Mouse (Mus musculus): ENCODE data around the gene Hmbs. TPM values are rescaled to one million over a fixed set of nuclear protein-coding genes. Genes with fewer than 3 reads are reported as not detected.

Gene Hmbs
- polyA plus RNA-seq, 1 experiment from 2014 or later, result 91.6 TPM

GRCm38 (mm10) chr9:44318826-44319095, 25.3 kb downstream of the Hmbs start:
- no peaks in the 10 kb centered on the region for H3K9me3 ChIP-seq (replicated peaks)
- peak overlapping the region; percentile 97 for H3K4me3 ChIP-seq
- H3K27ac ChIP-seq, result no peak overlapping the region
- H3K36me3 ChIP-seq (ENCODE audit: poor library complexity, severe bottlenecking), result peaks cover 34% of the 10 kb centered on the region
- 31% methylated on average over 3 of the region's 3 CpGs for WGBS
- ATAC-seq, result no peak
- H3K27me3 ChIP-seq, result no peaks in the 10 kb centered on the region
- H3K4me1 ChIP-seq, result peaks cover 33% of the 10 kb centered on the region
- H3K9ac ChIP-seq, result peak overlapping the region; percentile 93
- H3K4me2 ChIP-seq, result peak overlapping the region; percentile 97

DNA sequence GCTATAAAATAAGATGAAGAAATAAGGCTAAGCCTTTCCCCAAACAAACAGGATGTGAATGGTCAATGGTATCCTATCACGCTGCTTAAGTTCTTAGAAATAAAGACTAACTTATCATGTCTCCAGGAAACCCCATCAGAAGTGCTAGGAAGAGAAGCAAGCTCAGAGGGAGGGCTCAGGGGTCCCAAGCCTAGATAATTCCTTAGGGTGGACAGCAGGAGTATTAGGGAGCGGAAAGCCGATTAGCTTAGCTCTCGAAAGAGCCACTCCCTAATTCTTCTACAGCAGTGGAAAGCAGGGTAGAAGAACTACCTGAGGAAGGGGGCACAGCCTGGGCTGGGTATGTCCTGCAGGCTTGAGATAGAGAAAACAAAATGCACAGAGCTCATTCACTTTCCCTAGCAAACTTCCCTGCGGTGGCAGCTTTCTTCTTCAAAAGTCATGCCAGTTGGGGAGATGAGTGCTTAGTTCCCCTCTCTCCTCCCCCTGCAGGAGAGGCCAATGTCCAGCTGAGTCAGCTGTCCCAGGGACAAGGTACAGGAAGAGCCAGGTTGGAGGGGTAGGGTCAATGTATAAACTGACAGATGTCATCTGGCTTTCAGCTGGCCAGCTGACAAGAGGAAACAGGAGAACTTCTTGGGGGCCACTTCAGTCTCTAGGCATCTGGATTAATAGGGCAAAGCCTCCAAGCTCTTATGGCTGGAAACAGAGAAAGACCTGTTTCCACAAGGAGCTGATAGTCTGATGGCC, 25.8 kb downstream of the Hmbs start:
- Histone ChIP-seq H3K9ac (peak overlapping the region; percentile 93), H3K4me1 (peaks cover 35% of the 10 kb centered on the region), H3K4me3 (peak overlapping the region; percentile 97), H3K4me2 (peak overlapping the region; percentile 97), H3K27ac (no peak overlapping the region), H3K9me3 (replicated peaks) (no peaks in the 10 kb centered on the region), H3K36me3 (ENCODE audit: poor library complexity, severe bottlenecking) (peaks cover 39% of the 10 kb centered on the region), H3K27me3 (no peaks in the 10 kb centered on the region)
- no peak for ATAC-seq
- WGBS, result 50% methylated on average over 5 of the region's 5 CpGs

DNA sequence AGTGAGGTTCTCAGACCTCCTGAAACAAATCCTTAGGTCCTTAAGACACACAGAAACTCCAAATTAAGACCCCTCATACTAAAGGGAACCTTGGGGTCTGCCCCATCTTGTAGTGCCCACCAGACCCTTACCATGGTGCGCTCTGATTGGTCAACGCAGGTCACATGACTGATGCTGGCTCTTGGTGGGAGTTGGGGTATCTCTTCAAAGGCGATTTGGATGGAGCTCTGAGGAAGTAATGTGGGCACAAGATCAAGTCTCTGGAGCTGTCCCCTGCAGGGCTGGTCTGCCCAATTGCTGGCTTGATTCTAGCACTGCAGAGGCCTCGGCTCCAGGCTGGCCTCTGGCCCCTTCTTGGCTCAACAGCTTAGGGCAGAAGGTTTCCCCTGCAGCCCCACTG, 26.6 kb downstream of the Hmbs start:
- Histone ChIP-seq H3K4me1 (peaks cover 35% of the 10 kb centered on the region), H3K4me2 (peak overlapping the region; percentile 97), H3K9ac (no peak overlapping the region)

DNA sequence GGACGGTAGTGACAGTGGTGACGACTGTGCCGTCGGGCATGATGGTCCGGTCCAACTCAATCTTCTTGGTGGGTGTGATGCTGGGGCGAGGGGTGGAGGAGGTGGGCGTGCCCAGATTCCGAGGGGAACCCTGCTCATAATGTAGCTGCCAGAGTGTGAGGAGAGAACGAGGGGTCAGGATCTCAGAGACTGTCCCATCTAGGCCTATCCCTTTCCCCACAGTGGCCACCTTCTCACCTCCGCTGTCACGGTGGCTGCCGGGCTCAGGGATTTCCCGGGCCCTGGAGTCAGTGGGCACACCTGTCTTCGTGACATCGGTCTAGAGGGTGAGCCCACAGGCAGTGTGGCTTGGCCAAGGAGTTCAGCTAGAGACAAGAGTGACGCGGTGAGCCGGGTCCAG, 29.1 kb downstream of the Hmbs start:
- no peak overlapping the region for H3K9ac ChIP-seq
- peaks cover 63% of the 10 kb centered on the region for H3K36me3 ChIP-seq (ENCODE audit: poor library complexity, severe bottlenecking)
- no peak overlapping the region for H3K4me3 ChIP-seq
- ATAC-seq, result no peak
- H3K9me3 ChIP-seq (replicated peaks), result no peaks in the 10 kb centered on the region
- WGBS, result 93% methylated on average over 18 of the region's 18 CpGs
- H3K27ac ChIP-seq, result no peak overlapping the region
- peaks cover 41% of the 10 kb centered on the region for H3K4me1 ChIP-seq
- no peaks in the 10 kb centered on the region for H3K27me3 ChIP-seq
- H3K4me2 ChIP-seq, result no peak overlapping the region

More for the DNA sequence above, 26.6 kb downstream of the Hmbs start:
- WGBS, result 67% methylated on average over 4 of the region's 4 CpGs
- Histone ChIP-seq H3K27ac (no peak overlapping the region), H3K36me3 (ENCODE audit: poor library complexity, severe bottlenecking) (peaks cover 47% of the 10 kb centered on the region), H3K4me3 (no peak overlapping the region), H3K9me3 (replicated peaks) (no peaks in the 10 kb centered on the region), H3K27me3 (no peaks in the 10 kb centered on the region)
- no peak for ATAC-seq

- H3K9ac ChIP-seq, result peak overlapping the region; percentile 9; the same call in 1 of the 2 replicates
- H3K4me1 ChIP-seq, result peaks cover 37% of the 10 kb centered on the region
- H3K4me2 ChIP-seq, result 0 out of 2 replicates have a peak overlapping the region, but pooled peaks have one; percentile 3
- no peak overlapping the region for H3K4me3 ChIP-seq
- H3K27me3 ChIP-seq, result no peaks in the 10 kb centered on the region
- ATAC-seq, result no peak
- no peaks in the 10 kb centered on the region for H3K9me3 ChIP-seq (replicated peaks)
- H3K27ac ChIP-seq, result no peak overlapping the region
- 49% methylated on average over 4 of the region's 4 CpGs for WGBS
- H3K36me3 ChIP-seq (ENCODE audit: poor library complexity, severe bottlenecking), result peaks cover 63% of the 10 kb centered on the region
These were observed 29.8 kb downstream of the Hmbs start for GRCm38 (mm10) chr9:44314257-44314547.

DNA sequence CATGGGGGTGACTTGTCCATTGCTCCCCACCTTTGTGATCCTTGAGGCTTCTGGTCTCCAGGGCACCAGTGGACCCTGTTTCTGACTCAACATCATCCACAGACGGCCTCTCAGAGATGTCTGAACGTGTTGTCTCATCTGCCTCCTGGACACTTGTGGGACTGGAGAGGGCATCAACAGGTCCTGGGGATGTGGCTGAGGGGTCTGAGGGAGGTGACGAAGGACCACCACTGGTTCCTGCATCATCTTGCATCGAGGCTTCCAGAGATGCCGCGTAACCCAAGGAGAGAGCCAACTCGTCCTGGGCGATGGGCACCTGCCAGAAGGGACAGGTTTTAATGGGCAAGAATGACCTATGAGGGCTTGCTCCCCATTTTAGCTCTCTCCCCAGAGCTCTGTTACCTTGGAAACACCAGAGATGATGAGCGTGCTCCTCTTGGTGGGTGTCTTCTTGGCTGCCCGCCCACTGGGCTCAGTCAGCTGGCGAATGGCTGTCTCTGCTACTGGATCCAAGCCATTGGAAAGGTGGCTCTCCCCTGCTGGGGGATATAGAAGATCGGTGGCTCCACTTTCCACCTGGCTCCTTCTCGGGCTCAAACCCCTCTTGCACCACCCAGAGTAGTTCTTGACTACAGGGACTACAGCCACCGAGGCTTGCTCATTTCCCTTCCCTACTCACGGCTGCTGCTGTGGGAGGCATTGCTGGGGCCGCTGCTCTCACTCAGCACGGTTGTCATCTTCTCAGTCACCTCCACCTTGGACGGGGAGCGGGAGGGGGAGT, 30.4 kb downstream of the Hmbs start:
- 70% methylated on average over 19 of the region's 19 CpGs for WGBS
- no peak for ATAC-seq
- Histone ChIP-seq H3K9me3 (replicated peaks) (no peaks in the 10 kb centered on the region), H3K9ac (peak overlapping the region; percentile 9; the same call in 1 of the 2 replicates), H3K27ac (no peak overlapping the region), H3K4me1 (peaks cover 32% of the 10 kb centered on the region), H3K36me3 (ENCODE audit: poor library complexity, severe bottlenecking) (peaks cover 63% of the 10 kb centered on the region), H3K4me3 (no peak overlapping the region), H3K27me3 (no peaks in the 10 kb centered on the region), H3K4me2 (0 out of 2 replicates have a peak overlapping the region, but pooled peaks have one; percentile 3)

GRCm38 (mm10) chr9:44311136-44312134, 32.6 kb downstream of the Hmbs start:
- no peak overlapping the region for H3K27ac ChIP-seq
- no peak overlapping the region for H3K4me2 ChIP-seq
- peaks cover 19% of the 10 kb centered on the region; the same call in 1 of the 2 replicates for H3K4me1 ChIP-seq
- H3K36me3 ChIP-seq (ENCODE audit: poor library complexity, severe bottlenecking), result peaks cover 56% of the 10 kb centered on the region
- H3K27me3 ChIP-seq, result no peaks in the 10 kb centered on the region
- no peak overlapping the region for H3K9ac ChIP-seq
- 4% methylated on average over 27 of the region's 27 CpGs for WGBS
- no peak for ATAC-seq
- no peak overlapping the region for H3K4me3 ChIP-seq
- no peaks in the 10 kb centered on the region for H3K9me3 ChIP-seq (replicated peaks)

- Histone ChIP-seq H3K9ac (no peak overlapping the region), H3K4me2 (no peak overlapping the region), H3K27ac (no peak overlapping the region), H3K4me3 (no peak overlapping the region), H3K9me3 (replicated peaks) (no peaks in the 10 kb centered on the region), H3K27me3 (no peaks in the 10 kb centered on the region), H3K4me1 (peaks cover 19% of the 10 kb centered on the region; the same call in 1 of the 2 replicates), H3K36me3 (ENCODE audit: poor library complexity, severe bottlenecking) (peaks cover 49% of the 10 kb centered on the region)
- ATAC-seq, result no peak
- WGBS, result 31% methylated on average over 10 of the region's 10 CpGs
These were observed 33.3 kb downstream of the Hmbs start for GRCm38 (mm10) chr9:44310750-44311135.

- no peak overlapping the region for H3K4me3 ChIP-seq
- H3K4me2 ChIP-seq, result no peak overlapping the region
- no peak overlapping the region for H3K27ac ChIP-seq
- no peak overlapping the region for H3K9ac ChIP-seq
- H3K9me3 ChIP-seq (replicated peaks), result no peaks in the 10 kb centered on the region
- H3K27me3 ChIP-seq, result no peaks in the 10 kb centered on the region
- WGBS, result 67% methylated on average over 3 of the region's 3 CpGs
- peaks cover 39% of the 10 kb centered on the region for H3K36me3 ChIP-seq (ENCODE audit: poor library complexity, severe bottlenecking)
- no peak for ATAC-seq
- peaks cover 22% of the 10 kb centered on the region for H3K4me1 ChIP-seq
These were observed 34.3 kb downstream of the Hmbs start for GRCm38 (mm10) chr9:44309756-44310155.

- 88% methylated on average over 2 of the region's 2 CpGs for WGBS
- ATAC-seq, result no peak
These were observed 36.8 kb downstream of the Hmbs start for GRCm38 (mm10) chr9:44307248-44307647.

GRCm38 (mm10) chr9:44306532-44306931, 37.5 kb downstream of the Hmbs start:
- H3K27ac ChIP-seq, result no peak overlapping the region
- 90% methylated on average over 6 of the region's 6 CpGs for WGBS
- H3K4me2 ChIP-seq, result no peak overlapping the region

More at GRCm38 (mm10) chr9:44307248-44307647, 36.8 kb downstream of the Hmbs start:
- H3K4me1 ChIP-seq, result peaks cover 28% of the 10 kb centered on the region
- H3K9ac ChIP-seq, result no peak overlapping the region
- no peak overlapping the region for H3K4me2 ChIP-seq
- no peak overlapping the region for H3K4me3 ChIP-seq
- peaks cover 21% of the 10 kb centered on the region for H3K36me3 ChIP-seq (ENCODE audit: poor library complexity, severe bottlenecking)
- H3K27ac ChIP-seq, result no peak overlapping the region
- H3K9me3 ChIP-seq (replicated peaks), result no peaks in the 10 kb centered on the region
- H3K27me3 ChIP-seq, result no peaks in the 10 kb centered on the region

More at GRCm38 (mm10) chr9:44306532-44306931, 37.5 kb downstream of the Hmbs start:
- ATAC-seq, result no peak
- Histone ChIP-seq H3K9me3 (replicated peaks) (no peaks in the 10 kb centered on the region), H3K36me3 (ENCODE audit: poor library complexity, severe bottlenecking) (peaks cover 25% of the 10 kb centered on the region), H3K9ac (no peak overlapping the region), H3K4me3 (no peak overlapping the region), H3K4me1 (peaks cover 24% of the 10 kb centered on the region), H3K27me3 (no peaks in the 10 kb centered on the region)
